Mouse (Mus musculus) adrenal gland, postnatal 25 days (tissue): Measurements from ENCODE around the gene Bpi. TPM values are rescaled to one million over a fixed set of nuclear protein-coding genes. Genes with fewer than 3 reads are reported as not detected.

Experiments used
- DNase-seq: peaks from one replicate; pipeline ENCODE4 v3.0.0; 2021; ENCODE audit warnings: mixed read lengths
- total RNA-seq: library from RNA; stranded (reverse); gene quantifications from 2 replicates; pipeline ENCODE4 v1.2.3, GENCODE M21; 2021

Gene Bpi
- total RNA-seq, 1 experiment from 2014 or later: not detected

- DNase-seq: no peak
These were observed 15.6 kb upstream of the Bpi start for GRCm38 (mm10) chr2:158242170-158242896.

- DNase-seq: peak; percentile 19
These were observed 14.6 kb upstream of the Bpi start for GRCm38 (mm10) chr2:158243129-158243870.

- no peak for DNase-seq
These were observed 12.6 kb upstream of the Bpi start for GRCm38 (mm10) chr2:158245072-158245817.

- no peak for DNase-seq
These were observed 10.0 kb upstream of the Bpi start for GRCm38 (mm10) chr2:158247852-158248251.

- peak; percentile 47 for DNase-seq
These were observed 9.6 kb upstream of the Bpi start for GRCm38 (mm10) chr2:158248318-158248717.

GRCm38 (mm10) chr2:158250558-158250957, 7.3 kb upstream of the Bpi start:
- DNase-seq: no peak

DNA sequence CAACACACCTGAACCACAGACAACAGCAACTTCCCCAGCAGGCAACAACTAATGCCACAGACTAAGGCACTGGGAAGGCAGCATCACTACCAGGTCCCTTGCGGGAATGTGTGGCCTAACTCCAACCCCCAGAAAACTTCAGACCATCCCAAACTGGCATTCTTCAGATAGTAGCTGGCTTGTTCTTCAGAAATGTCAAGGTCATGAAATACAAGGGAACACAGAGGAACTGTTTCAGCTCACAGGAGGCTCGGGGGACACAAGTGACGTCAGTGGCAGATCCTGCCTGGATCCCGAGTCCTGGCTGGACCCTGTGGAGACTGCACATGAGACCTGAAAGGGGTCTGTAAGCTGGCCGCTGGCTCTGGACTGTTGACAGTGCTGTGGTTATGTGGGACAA, 4.1 kb upstream of the Bpi start:
- DNase-seq: peak; percentile 27

- DNase-seq: peak; percentile 41
These were observed 1.0 kb upstream of the Bpi start for GRCm38 (mm10) chr2:158256894-158257293.

DNA sequence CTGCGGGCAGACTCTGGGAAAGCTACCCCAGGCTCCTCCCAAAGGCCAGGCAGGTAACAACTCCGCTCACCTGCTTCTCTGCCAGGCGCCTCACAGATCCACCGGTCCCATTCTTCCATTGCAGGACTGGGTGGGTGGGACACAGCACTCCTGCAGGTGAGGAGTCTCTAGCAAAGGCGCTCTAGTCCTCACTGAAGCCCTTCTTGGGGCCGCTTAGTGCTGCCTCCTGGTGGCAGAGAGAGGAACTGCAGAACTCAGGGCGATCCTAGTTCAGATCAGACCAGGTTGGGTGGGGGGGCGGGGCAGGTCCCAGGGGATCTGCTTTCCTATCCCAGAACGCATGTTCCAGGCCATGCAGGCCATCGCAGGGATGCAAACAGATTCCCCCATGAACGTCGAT, 887 bp downstream of the Bpi start:
- peak; percentile 71 for DNase-seq

DNA sequence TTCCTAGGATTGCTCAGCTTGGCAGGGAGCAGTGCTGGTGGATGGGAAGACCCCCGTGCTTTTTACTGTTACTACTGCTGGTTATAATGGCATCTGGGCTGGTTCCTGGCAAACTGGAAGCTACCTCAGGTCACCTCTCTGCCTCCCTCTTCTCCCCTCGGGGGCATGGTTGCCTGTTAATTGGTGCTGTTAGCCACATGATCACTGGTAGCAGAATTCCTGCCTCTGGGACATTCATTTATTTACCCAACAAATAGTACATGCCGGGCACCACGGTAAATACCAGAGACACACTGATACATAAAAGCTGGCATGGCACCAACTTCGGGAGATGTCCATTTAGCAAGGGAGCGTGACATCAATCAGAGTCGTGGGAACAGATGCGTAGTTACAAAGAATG, 1.6 kb downstream of the Bpi start:
- no peak for DNase-seq

GRCm38 (mm10) chr2:158264877-158265276, 7.0 kb downstream of the Bpi start:
- no peak for DNase-seq

DNA sequence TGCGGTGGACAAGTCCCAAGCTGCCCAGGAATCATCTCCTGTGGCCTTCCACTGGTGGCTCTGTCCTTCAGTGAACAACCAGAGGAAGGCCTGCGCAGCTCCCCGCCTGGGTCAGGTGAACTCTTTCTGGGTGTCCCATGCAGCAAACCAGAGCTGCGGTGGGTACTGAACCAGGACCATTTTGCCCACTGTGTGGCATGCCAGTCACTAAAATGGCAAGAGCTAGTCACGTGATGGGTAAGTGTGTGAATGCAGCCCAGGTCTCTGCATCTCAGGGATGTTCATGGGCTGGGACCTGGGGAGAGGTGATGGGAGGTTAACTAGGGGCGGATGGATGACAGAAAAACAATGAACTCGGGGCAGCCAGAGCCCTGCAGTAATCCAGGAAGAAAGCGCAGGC, 12.1 kb downstream of the Bpi start:
- DNase-seq: no peak

- no peak for DNase-seq
These were observed 15.8 kb downstream of the Bpi start for GRCm38 (mm10) chr2:158273646-158274045.

GRCm38 (mm10) chr2:158275349-158275748, 17.5 kb downstream of the Bpi start:
- no peak for DNase-seq

DNA sequence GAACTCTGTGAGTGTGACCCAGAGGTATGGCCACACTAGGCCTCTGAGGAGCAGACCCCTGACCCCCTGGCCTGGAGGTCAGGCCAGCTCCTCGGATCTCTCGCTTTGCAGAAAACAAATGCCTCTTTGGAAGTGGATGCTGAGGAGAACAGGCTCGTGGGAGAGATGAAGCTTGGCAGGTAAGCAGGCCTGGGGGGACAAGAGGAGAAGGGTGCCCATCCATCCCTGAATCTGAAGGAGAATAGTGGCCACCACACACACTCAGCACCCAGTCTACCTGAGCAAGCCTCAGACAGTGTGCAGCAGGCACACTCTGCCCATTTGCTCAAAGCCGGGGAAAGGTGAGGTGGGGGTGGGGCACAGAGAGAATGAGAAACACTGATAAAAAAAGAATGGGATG, 17.9 kb downstream of the Bpi start:
- no peak for DNase-seq

- DNase-seq: peak; percentile 48
These were observed 18.6 kb downstream of the Bpi start for GRCm38 (mm10) chr2:158276451-158276850.

DNA sequence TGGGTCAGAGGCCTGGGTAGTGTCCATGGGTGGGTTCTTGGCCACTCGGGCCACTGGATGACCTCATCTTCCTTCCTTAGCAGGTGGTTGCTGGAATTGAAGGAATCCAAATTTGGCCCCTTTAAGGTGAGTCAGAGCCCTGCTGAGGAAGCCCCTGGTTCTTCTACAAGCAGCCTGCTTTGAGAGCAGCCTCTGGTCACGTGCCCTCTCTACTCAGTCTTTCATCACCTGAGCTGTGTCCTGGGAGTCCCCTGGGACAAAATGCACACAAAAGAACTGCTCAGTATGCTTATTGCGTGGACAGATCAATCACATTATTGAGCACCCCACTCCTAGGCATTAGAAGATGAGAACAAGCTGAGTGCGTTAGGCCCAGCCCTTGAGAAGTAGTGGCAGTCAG, 19.0 kb downstream of the Bpi start:
- DNase-seq: no peak

- DNase-seq: no peak
These were observed 21.8 kb downstream of the Bpi start for GRCm38 (mm10) chr2:158279656-158280055.

DNA sequence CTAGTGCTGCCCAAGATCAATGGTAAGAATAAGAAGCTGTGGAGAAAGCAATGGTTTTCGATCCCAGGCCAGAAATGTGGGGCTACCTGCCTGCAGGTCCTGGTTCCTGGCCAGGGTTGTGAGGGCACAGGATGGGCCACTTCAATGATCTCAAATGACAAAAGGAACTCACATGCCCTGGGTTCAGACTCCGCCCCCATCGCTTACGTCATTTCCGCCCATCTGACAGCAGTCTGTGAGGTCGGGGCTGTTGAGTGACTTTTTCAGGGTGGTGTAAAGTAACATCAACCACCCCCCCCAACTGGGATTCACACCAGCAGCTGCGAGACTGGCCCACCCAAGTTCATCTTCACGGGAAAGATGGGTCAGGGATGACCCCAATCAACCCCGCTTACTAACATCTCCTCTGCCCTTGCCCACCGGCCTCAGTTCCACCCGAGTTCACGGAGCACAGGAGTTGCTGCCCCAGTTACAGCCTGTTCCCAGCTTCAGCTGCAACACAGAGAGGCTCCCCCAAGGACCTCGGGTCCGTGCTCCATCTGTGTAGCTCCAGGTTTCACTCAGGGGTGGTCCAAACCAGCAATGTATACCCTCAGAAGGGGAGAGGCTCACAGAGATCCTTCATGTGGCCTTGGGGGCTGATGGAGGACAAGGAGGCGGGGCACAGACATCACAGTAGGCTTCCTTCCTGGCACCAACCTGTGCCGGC, 23.8 kb downstream of the Bpi start:
- DNase-seq: no peak

DNA sequence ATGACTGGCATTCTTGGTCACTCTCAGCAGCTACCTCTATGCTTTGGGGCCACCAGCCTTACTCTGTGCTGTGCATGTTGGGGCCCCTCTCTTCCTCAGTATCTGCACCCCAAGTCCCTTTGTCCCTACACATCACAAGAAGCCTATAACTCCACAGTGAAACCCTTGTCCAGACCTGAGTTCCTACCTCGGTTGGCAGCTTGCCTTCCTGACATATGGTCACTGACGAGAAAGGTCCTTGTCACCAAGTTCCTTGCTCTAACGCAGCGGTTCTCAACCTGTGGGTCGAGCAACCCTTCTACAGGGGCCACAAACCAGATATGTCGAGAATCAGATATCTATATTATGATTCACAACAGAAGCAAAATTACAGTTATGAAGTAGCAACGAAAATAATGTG, 25.2 kb downstream of the Bpi start:
- DNase-seq: no peak

GRCm38 (mm10) chr2:158283771-158284170, 25.9 kb downstream of the Bpi start:
- DNase-seq: no peak

DNA sequence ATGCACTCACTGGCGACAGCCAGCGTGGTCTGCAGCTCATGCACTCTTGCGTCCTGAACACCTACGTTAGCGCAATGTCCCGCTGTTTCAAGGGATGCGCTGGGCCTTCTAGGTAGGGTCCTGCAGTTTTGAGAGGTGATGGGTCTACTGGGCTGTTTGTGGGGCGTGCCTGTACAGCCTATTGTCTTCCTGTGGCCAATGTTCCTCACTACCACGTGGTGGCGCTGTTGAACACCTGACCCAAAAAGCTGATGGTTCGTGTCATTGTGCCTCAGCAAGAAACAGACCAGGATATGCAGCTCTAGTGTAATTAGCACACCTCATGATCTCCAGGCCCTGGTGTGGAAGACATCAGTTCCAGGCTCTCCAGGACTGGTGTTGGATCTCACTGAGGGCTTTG, 26.7 kb downstream of the Bpi start:
- DNase-seq: peak; percentile 65

GRCm38 (mm10) chr2:158285655-158286054, 27.8 kb downstream of the Bpi start:
- DNase-seq: no peak
